Mouse (Mus musculus) kidney, adult 2 months (tissue): ENCODE measurements around the gene Usp36. TPM values are rescaled to one million over a fixed set of nuclear protein-coding genes. Genes with fewer than 3 reads are reported as not detected.

Source experiments
- DNase-seq: peaks from one replicate; pipeline ENCODE4 v3.0.0; 2021
- H3K27ac ChIP-seq: fragments of 200-500 bp; 2 replicates; pipeline ENCODE4 v1.5.1; 2012; ENCODE audit warnings: low read depth, low read length, control low read depth, inconsistent platforms; ENCODE audit not compliant: insufficient read depth
- H3K27me3 ChIP-seq: fragments of 200-500 bp; replicated peaks from 2 replicates; pipeline ENCODE4 v1.6.1; 2012; ENCODE audit warnings: mild to moderate bottlenecking, moderate library complexity, low read length, inconsistent platforms; ENCODE audit not compliant: control insufficient read depth, insufficient read depth
- H3K36me3 ChIP-seq: fragments of 200-500 bp; 2 replicates; pipeline ENCODE4 v1.6.1; 2012; ENCODE audit warnings: mild to moderate bottlenecking, moderate library complexity, low read length, inconsistent platforms; ENCODE audit not compliant: control insufficient read depth, insufficient read depth
- H3K4me1 ChIP-seq: fragments of 200-500 bp; 2 replicates; pipeline ENCODE4 v1.6.1; 2011; ENCODE audit warnings: low read length; ENCODE audit not compliant: control insufficient read depth, insufficient read depth
- H3K4me3 ChIP-seq: fragments of 200-500 bp; 2 replicates; pipeline ENCODE4 v1.5.1; 2011; ENCODE audit warnings: mild to moderate bottlenecking, low read depth, low read length, control low read depth; ENCODE audit not compliant: insufficient read depth
- CTCF ChIP-seq: fragments of 200-500 bp; conservative IDR thresholded peaks from 2 replicates; pipeline ENCODE4 v1.5.1; 2011; ENCODE audit warnings: low read depth, mild to moderate bottlenecking, control low read depth, low read length, moderate library complexity, mixed read lengths; ENCODE audit not compliant: insufficient read depth, insufficient read length
- POLR2A ChIP-seq: fragments of 200-500 bp; IDR thresholded peaks from one replicate; pipeline ENCODE4 v1.6.1; 2011; ENCODE audit warnings: low read depth, low read length, control low read depth
- WGBS: fragments of 180-500 bp; shearing (Covaris S2); methylation state at CpG from one replicate; pipeline ENCODE4 v1.1.7; 2018; 5-methylcytosine and 5-hydroxymethylcytosine counted together
- polyA plus RNA-seq: library from polyadenylated mRNA; depleted of rRNA; stranded (reverse); fragments of >200 nt; gene quantifications from 2 replicates; pipeline ENCODE4 v1.2.3, GENCODE M21; 2012

The Usp36 gene
- polyA plus RNA-seq, 1 experiment: 11.2 TPM

GRCm38 (mm10) chr11:118249012-118249383 is 41.0 kb downstream of the Usp36 start:
- Histone ChIP-seq H3K4me1 (peaks cover 21% of the 10 kb centered on the region; the same call in 1 of the 2 replicates), H3K36me3 (no peaks in the 10 kb centered on the region), H3K27me3 (no peaks in the 10 kb centered on the region), H3K4me3 (peak overlapping the region; percentile 41), H3K27ac (peak overlapping the region; percentile 97)
- no peak for DNase-seq
- TF ChIP-seq POLR2A (no peak), CTCF (no peak)
- under 1% methylated on average over 5 of the region's 5 CpGs for WGBS

GRCm38 (mm10) chr11:118248150-118249011 is 41.7 kb downstream of the Usp36 start, which contains the start of gene Cyth1:
Cyth1 (minus strand) TSS chr11:118248592.
- Histone ChIP-seq H3K27ac (peak within 1 kb of the TSS; percentile 97), H3K27me3 (no peaks in the 10 kb centered on the region), H3K36me3 (no peaks in the 10 kb centered on the region), H3K4me1 (peaks cover 18% of the 10 kb centered on the region; the same call in 1 of the 2 replicates), H3K4me3 (peak within 1 kb of the TSS; percentile 86)
- peak; percentile 57 for TF ChIP-seq POLR2A
- no peak for TF ChIP-seq CTCF
- WGBS: under 1% methylated on average over 86 of the region's 86 CpGs
- peak; percentile 100 for DNase-seq

GRCm38 (mm10) chr11:118247359-118248095 is 42.5 kb downstream of the Usp36 start:
- peaks cover 22% of the 10 kb centered on the region for H3K4me1 ChIP-seq
- H3K4me3 ChIP-seq: peak overlapping the region; percentile 86
- WGBS: under 1% methylated on average over 43 of the region's 43 CpGs
- H3K27ac ChIP-seq: peak overlapping the region; percentile 89
- peak; percentile 85 for DNase-seq
- no peaks in the 10 kb centered on the region for H3K36me3 ChIP-seq
- no peaks in the 10 kb centered on the region for H3K27me3 ChIP-seq
- TF ChIP-seq POLR2A (no peak), CTCF (no peak)

- H3K4me1 ChIP-seq: peaks cover 27% of the 10 kb centered on the region
These were observed 43.3 kb downstream of the Usp36 start for GRCm38 (mm10) chr11:118246724-118247123.

GRCm38 (mm10) chr11:118245130-118245529 is 44.9 kb downstream of the Usp36 start:
- Histone ChIP-seq H3K27ac (no peak overlapping the region), H3K4me1 (peaks cover 34% of the 10 kb centered on the region)
- DNase-seq: no peak

More at GRCm38 (mm10) chr11:118246724-118247123, 43.3 kb downstream of the Usp36 start:
- H3K27ac ChIP-seq: peak overlapping the region; percentile 89
- peak; percentile 49 for DNase-seq
- H3K27me3 ChIP-seq: no peaks in the 10 kb centered on the region
- peak overlapping the region; percentile 86 for H3K4me3 ChIP-seq
- no peaks in the 10 kb centered on the region for H3K36me3 ChIP-seq
- no peak for TF ChIP-seq CTCF
- TF ChIP-seq POLR2A: no peak
- WGBS: 36% methylated on average over 5 of the region's 5 CpGs

GRCm38 (mm10) chr11:118243627-118244261 is 46.3 kb downstream of the Usp36 start:
- H3K4me1 ChIP-seq: peaks cover 39% of the 10 kb centered on the region

More at GRCm38 (mm10) chr11:118245130-118245529, 44.9 kb downstream of the Usp36 start:
- no peak for TF ChIP-seq CTCF
- no peak for TF ChIP-seq POLR2A
- Histone ChIP-seq H3K4me3 (no peak overlapping the region), H3K27me3 (no peaks in the 10 kb centered on the region), H3K36me3 (no peaks in the 10 kb centered on the region)
- WGBS: 84% methylated on average over 2 of the region's 2 CpGs

More at GRCm38 (mm10) chr11:118243627-118244261, 46.3 kb downstream of the Usp36 start:
- Histone ChIP-seq H3K4me3 (no peak overlapping the region), H3K36me3 (no peaks in the 10 kb centered on the region), H3K27me3 (no peaks in the 10 kb centered on the region), H3K27ac (no peak overlapping the region)
- WGBS: 72% methylated on average over 6 of the region's 6 CpGs
- no peak for DNase-seq
- no peak for TF ChIP-seq CTCF
- no peak for TF ChIP-seq POLR2A
